Mouse (Mus musculus): ENCODE measurements around the gene Plg. TPM values are rescaled to one million over a fixed set of nuclear protein-coding genes. Genes with fewer than 3 reads are reported as not detected.

Plg gene
- polyA plus RNA-seq, 1 experiment from 2014 or later = 0.16 TPM

GRCm38 (mm10) chr17:12461168-12461567 lies 82.8 kb downstream of the Plg start:
- ATAC-seq (replicated peaks; ENCODE audit: insufficient number of reproducible peaks, insufficient read depth, low FRiP score, low read depth) = no peak
- no peak overlapping the region for H3K4me3 ChIP-seq
- H3K4me2 ChIP-seq = no peak overlapping the region
- no peaks in the 10 kb centered on the region for H3K27me3 ChIP-seq
- no peak overlapping the region for H3K27ac ChIP-seq
- no peak overlapping the region for H3K9ac ChIP-seq
- H3K36me3 ChIP-seq = no peaks in the 10 kb centered on the region
- H3K4me1 ChIP-seq (replicated peaks) = no peaks in the 10 kb centered on the region
- H3K9me3 ChIP-seq (replicated peaks) = no peaks in the 10 kb centered on the region

GRCm38 (mm10) chr17:12466501-12467000 lies 88.1 kb downstream of the Plg start:
- no peaks in the 10 kb centered on the region; the same call in 1 of the 2 replicates for H3K4me1 ChIP-seq (replicated peaks)
- H3K27ac ChIP-seq = no peak overlapping the region
- H3K4me3 ChIP-seq = no peak overlapping the region
- 59% methylated on average over 4 of the region's 4 CpGs for WGBS
- no peaks in the 10 kb centered on the region for H3K36me3 ChIP-seq
- no peaks in the 10 kb centered on the region for H3K27me3 ChIP-seq
- H3K9ac ChIP-seq = no peak overlapping the region
- H3K4me2 ChIP-seq = no peak overlapping the region
- no peaks in the 10 kb centered on the region for H3K9me3 ChIP-seq (replicated peaks)
- ATAC-seq (replicated peaks; ENCODE audit: insufficient number of reproducible peaks, insufficient read depth, low FRiP score, low read depth) = no peak

DNA sequence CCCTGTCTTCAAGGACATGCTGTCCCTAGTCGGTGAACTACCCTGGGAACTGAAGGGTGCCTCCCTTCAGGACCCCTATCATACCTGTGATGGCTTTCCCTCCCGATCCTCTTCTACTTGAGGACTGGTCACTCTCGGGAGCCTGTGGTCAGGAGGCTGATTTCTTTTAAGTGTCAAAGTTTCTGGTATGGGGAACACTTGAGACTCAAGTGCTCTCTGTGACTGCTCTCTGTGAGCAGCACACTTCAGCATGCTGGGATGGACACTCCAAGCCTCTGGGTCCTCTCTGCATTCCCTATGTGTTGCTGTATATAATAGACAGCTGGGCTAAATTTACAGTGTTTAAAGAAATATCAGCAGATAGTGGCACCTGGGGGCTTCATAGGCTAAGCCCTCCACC lies 89.2 kb downstream of the Plg start:
- Histone ChIP-seq H3K36me3 (no peaks in the 10 kb centered on the region), H3K4me3 (no peak overlapping the region), H3K9ac (no peak overlapping the region), H3K9me3 (replicated peaks) (no peaks in the 10 kb centered on the region), H3K27ac (no peak overlapping the region), H3K4me1 (replicated peaks) (no peaks in the 10 kb centered on the region; the same call in 1 of the 2 replicates), H3K27me3 (no peaks in the 10 kb centered on the region), H3K4me2 (no peak overlapping the region)
- WGBS = 33% methylated on average over 3 of the region's 3 CpGs
- ATAC-seq (replicated peaks; ENCODE audit: insufficient number of reproducible peaks, insufficient read depth, low FRiP score, low read depth) = no peak

- ATAC-seq (replicated peaks; ENCODE audit: insufficient number of reproducible peaks, insufficient read depth, low FRiP score, low read depth) = no peak
- Histone ChIP-seq H3K27me3 (no peaks in the 10 kb centered on the region), H3K4me3 (no peak overlapping the region), H3K36me3 (no peaks in the 10 kb centered on the region), H3K4me2 (no peak overlapping the region), H3K27ac (no peak overlapping the region), H3K9ac (no peak overlapping the region), H3K9me3 (replicated peaks) (no peaks in the 10 kb centered on the region), H3K4me1 (replicated peaks) (no peaks in the 10 kb centered on the region; the same call in 1 of the 2 replicates)
- 62% methylated on average over 5 of the region's 5 CpGs for WGBS
Measured at GRCm38 (mm10) chr17:12468745-12469144, 90.3 kb downstream of the Plg start.

Other genes with a start within 250 kb of the Plg start
- gene Map3k4, start 59.8 kb upstream of the Plg start, polyA plus RNA-seq (2015; fragmentation: Nextera tagmentation; extraction: Ambion mirVana) = 31.5 and 34.7 TPM in 2 replicates
- 0.45 and 1.9 TPM in 2 replicates for gene Slc22a3, start 129.1 kb downstream of the Plg start, polyA plus RNA-seq (2015; fragmentation: Nextera tagmentation; extraction: Ambion mirVana)
- gene Slc22a2, start 205.5 kb downstream of the Plg start, polyA plus RNA-seq (2015; fragmentation: Nextera tagmentation; extraction: Ambion mirVana) = not detected in 2 replicates

All from heart, embryonic 15.5 days (tissue).